Mouse (Mus musculus) embryonic stem cell, embryonic (primary cell): ENCODE results near the gene Sox9.

Source experiments
- CTCF ChIA-PET, 4 experiments: fragments of 300-600 bp in 2 of 4; fragments of 350-600 bp in 2 of 4; sonication (Branson Sonifier 250); formaldehyde crosslinking; loops; one replicate each; lab custom pipeline; 2022; ENCODE audit warnings: inconsistent platforms in 2 of 4; lab: Charles Lee
- POLR2A ChIA-PET, 4 experiments: fragments of 300-600 bp in 2 of 4; fragments of 350-600 bp in 2 of 4; sonication (Branson Sonifier 250); formaldehyde crosslinking; loops; one replicate each; lab custom pipeline; 2022; ENCODE audit warnings: antibody characterized with exemption in 4 of 4, inconsistent platforms in 1 of 4; lab: Charles Lee

Sox9 gene

GRCm38 (mm10) chr11:112827044-112827347 is 45.0 kb downstream of the Sox9 start:
- CTCF ChIA-PET: interaction anchor here in 2 of 4 experiments (0.7 to 0.8 kb wide), 2 partner anchors 13 to 1518 kb away, joined by 3 to 7 read pairs; no protein-coding TSS in a partner anchor
- POLR2A ChIA-PET: interaction anchor here in 2 of 4 experiments (0.6 to 2.4 kb wide), 9 partner anchors 9 to 160 kb away, joined by 3 to 13 read pairs (median 4); no protein-coding TSS in a partner anchor

- ChIA-PET CTCF (no interaction called here), POLR2A (interaction anchor here in 3 of 4 experiments (0.5 to 2.4 kb wide), 4 partner anchors 11 to 47 kb away, joined by 3 to 11 read pairs (median 4); no protein-coding TSS in a partner anchor)
Observed at GRCm38 (mm10) chr11:112828553-112829287, 46.7 kb downstream of the Sox9 start.

- CTCF ChIA-PET: no interaction called here
- POLR2A ChIA-PET: interaction anchor here in 1 of 4 experiments (0.7 kb wide), 1 partner anchor 91 kb away, joined by 3 read pairs; no protein-coding TSS in a partner anchor
Observed at GRCm38 (mm10) chr11:112834245-112835005, 52.4 kb downstream of the Sox9 start.

GRCm38 (mm10) chr11:112835468-112836092 is 53.6 kb downstream of the Sox9 start:
- POLR2A ChIA-PET: interaction anchor here in 2 of 4 experiments (0.6 to 1.3 kb wide), 3 partner anchors 9 to 14 kb away, joined by 3 to 10 read pairs (median 5); no protein-coding TSS in a partner anchor

More at GRCm38 (mm10) chr11:112835468-112836092, 53.6 kb downstream of the Sox9 start:
- CTCF ChIA-PET: interaction anchor here in 1 of 4 experiments (0.6 kb wide), 1 partner anchor 155 kb away, joined by 3 read pairs; no protein-coding TSS in a partner anchor
